Mouse (Mus musculus) thymus, adult 2 months (tissue): ENCODE data around the gene Myo1e.

ENCODE experiments used
- CTCF ChIP-seq: fragments of 200-500 bp; IDR thresholded peaks from 2 replicates; pipeline ENCODE4 v1.5.1; 2012; ENCODE audit warnings: mild to moderate bottlenecking, control low read depth, low read length, moderate library complexity, borderline replicate concordance; ENCODE audit not compliant: control insufficient read depth, poor library complexity, insufficient read depth; ENCODE audit errors: extremely low read depth
- POLR2A ChIP-seq: fragments of 200-500 bp; IDR thresholded peaks from 2 replicates; pipeline ENCODE4 v1.6.1; 2012; ENCODE audit warnings: mild to moderate bottlenecking, low read length, control low read depth, moderate library complexity; ENCODE audit not compliant: control insufficient read depth, poor library complexity, insufficient read depth; ENCODE audit errors: extremely low read depth

DNA sequence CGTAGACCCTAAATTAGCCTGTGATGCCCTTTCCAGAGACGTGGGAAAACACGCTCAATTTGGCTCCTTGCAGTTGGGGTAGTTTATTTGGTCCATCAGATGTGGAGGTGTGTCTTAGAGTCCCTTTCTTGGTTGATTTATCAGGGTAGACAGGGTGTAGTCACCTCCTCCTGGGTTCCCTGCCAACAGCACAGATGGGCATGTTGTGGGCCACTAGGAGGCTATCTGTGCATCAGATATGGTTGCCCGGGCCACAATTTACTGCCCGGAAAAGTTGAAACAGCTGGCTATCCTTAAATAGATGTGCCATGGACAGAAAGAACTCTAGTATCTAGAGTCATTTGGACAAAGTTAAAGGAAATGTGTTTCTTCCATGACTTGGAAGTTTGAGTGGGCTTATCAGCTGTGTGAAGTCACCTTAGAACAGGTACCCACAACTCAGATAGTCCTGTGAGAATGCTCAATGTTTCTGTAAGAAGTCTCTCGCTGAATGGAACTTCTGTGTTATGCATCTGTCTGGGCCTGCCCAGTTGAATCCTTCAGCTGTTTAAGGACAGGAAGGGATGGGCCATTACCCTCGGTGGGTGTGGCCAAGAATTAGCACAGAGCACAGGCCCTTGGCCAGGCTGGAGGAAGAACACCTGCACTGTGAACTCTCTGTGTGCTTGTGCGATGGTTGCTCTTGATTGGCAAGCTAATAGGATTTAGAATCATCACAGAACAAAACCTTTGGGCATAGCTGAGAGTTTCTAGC, 2.3 kb downstream of the Myo1e start:
- TF ChIP-seq POLR2A, result no peak
- no peak for TF ChIP-seq CTCF
